Mouse (Mus musculus) frontal cortex, postnatal 25 days (tissue): ENCODE measurements at regions not wholly inside any gene's neighbourhood (a gene's known extent, or its start where the extent isn't known, plus 50 kb on each side); places are given as distances from the start of the nearest gene placed in this dataset.

Source experiments
- DNase-seq, 2 experiments: peaks; one replicate each; pipeline ENCODE4 v3.0.0; 2022; ENCODE audit warnings: low spot score in 2 of 2

GRCm38 (mm10) chr8:103430874-103431492 lies 645.5 kb upstream of the Cdh11 start:
- DNase-seq = no peak

GRCm38 (mm10) chr8:103433532-103434105 lies 648.2 kb upstream of the Cdh11 start:
- no peak for DNase-seq

GRCm38 (mm10) chr8:103438995-103439717 lies 653.7 kb upstream of the Cdh11 start:
- no peak for DNase-seq

GRCm38 (mm10) chr8:103441163-103441562 lies 655.7 kb upstream of the Cdh11 start:
- DNase-seq = no peak

GRCm38 (mm10) chr8:103442420-103443125 lies 657.1 kb upstream of the Cdh11 start:
- DNase-seq = no peak

- no peak for DNase-seq
These were observed 656.8 kb upstream of the Cdh5 start for GRCm38 (mm10) chr8:103444577-103444976.

- DNase-seq = no peak
These were observed 656.0 kb upstream of the Cdh5 start for GRCm38 (mm10) chr8:103445378-103445777.

GRCm38 (mm10) chr8:103447916-103448315 lies 653.5 kb upstream of the Cdh5 start:
- no peak for DNase-seq

GRCm38 (mm10) chr8:103451381-103452018 lies 649.9 kb upstream of the Cdh5 start:
- DNase-seq = no peak

- no peak for DNase-seq
These were observed 644.2 kb upstream of the Cdh5 start for GRCm38 (mm10) chr8:103457176-103457575.

- DNase-seq = no peak
These were observed 637.9 kb upstream of the Cdh5 start for GRCm38 (mm10) chr8:103463557-103463956.

- DNase-seq = no peak
These were observed 636.6 kb upstream of the Cdh5 start for GRCm38 (mm10) chr8:103464777-103465353.

GRCm38 (mm10) chr8:103467536-103468160 lies 633.8 kb upstream of the Cdh5 start:
- no peak for DNase-seq

GRCm38 (mm10) chr8:103469049-103469448 lies 632.4 kb upstream of the Cdh5 start:
- DNase-seq = no peak

- no peak for DNase-seq
These were observed 631.1 kb upstream of the Cdh5 start for GRCm38 (mm10) chr8:103470316-103470715.

- no peak for DNase-seq
These were observed 625.3 kb upstream of the Cdh5 start for GRCm38 (mm10) chr8:103475816-103476797.

GRCm38 (mm10) chr8:103482033-103482720 lies 619.2 kb upstream of the Cdh5 start:
- DNase-seq = no peak

GRCm38 (mm10) chr8:103485441-103485840 lies 616.0 kb upstream of the Cdh5 start:
- DNase-seq = no peak

- no peak for DNase-seq
These were observed 612.0 kb upstream of the Cdh5 start for GRCm38 (mm10) chr8:103489411-103489810.
